Mouse (Mus musculus): ENCODE data around the gene Mdk. TPM values are rescaled to one million over a fixed set of nuclear protein-coding genes. Genes with fewer than 3 reads are reported as not detected.

Gene Mdk
- polyA plus RNA-seq, 1 experiment from 2014 or later = 128 TPM

DNA sequence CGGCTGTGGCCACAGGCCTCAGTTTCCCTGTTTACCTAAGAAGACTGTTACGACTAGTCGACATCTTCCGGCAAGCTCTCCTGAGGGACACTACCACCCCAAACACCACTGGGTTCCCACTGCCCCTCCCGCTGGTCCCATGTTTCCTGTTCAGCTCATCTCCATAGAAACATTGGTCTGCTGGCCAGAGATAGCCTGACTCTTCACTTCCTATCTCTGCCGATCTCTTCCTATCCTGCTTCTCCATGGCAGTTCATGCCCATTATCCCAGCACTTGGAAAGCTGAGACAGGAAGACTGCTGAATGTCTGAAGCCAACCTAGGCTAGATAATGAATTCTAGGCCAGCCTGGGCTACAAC is 16.0 kb upstream of the Mdk start:
- H3K9ac ChIP-seq (ENCODE audit: low read depth, low read length) = no peak overlapping the region

DNA sequence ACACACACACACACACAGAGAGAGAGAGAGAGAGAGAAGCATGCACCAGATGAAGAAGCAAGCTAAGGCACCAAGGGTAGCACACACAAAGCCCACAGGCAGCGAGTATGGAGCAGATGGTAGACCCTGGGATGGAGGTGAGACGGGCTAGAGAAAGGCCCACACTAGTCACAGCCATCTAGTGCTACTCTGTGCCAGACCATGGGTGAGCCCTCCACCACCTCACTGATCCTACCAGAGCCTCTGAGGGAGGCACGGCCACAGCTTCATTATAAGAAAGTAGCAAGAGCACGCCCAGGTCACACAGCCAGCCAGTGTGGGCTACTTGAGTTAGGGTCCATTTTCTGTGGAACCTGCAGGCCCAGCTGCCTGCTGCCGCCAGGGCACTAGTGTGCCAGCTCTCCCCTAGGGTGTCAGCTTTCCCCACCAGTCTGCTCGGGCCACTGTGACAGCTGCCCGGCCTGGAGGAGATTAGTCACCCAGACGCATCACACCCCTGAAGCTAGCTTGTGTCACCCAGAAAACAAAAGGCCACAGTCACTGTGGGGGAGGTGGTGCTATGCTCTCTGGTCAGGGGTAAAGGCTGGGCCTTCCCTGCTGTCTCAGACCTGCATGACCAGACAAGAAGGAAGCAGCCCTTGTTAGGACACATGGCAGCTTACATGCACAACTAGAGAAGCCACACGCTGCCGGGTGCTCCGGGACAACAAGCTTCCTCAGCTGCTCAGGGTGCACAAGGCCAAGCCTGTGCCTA is 15.5 kb upstream of the Mdk start:
- peaks cover 25% of the 10 kb centered on the region for H3K36me3 ChIP-seq (ENCODE audit: control insufficient read depth, insufficient read depth)
- peak overlapping the region; percentile 35 for H3K4me2 ChIP-seq (replicated peaks; ENCODE audit: low read depth)
- no peaks in the 10 kb centered on the region for H3K9me3 ChIP-seq (ENCODE audit: control insufficient read depth)
- no peak overlapping the region for H3K4me3 ChIP-seq (ENCODE audit: low read depth, low read length)
- ATAC-seq = peak; percentile 10; the same call in 1 of the 2 replicates
- H3K9ac ChIP-seq (ENCODE audit: low read depth, low read length) = no peak overlapping the region
- H3K4me1 ChIP-seq (replicated peaks; ENCODE audit: control insufficient read depth, insufficient read depth, low read length) = peaks cover 20% of the 10 kb centered on the region
- H3K27me3 ChIP-seq (replicated peaks; ENCODE audit: control insufficient read depth, insufficient read depth, low read length) = no peaks in the 10 kb centered on the region
- TF ChIP-seq CTCF (IDR thresholded peaks at IDR 0.05; ENCODE audit: low read depth) = no peak
- peak overlapping the region; percentile 15 for H3K27ac ChIP-seq (ENCODE audit: low read depth, low read length)
- 39% methylated on average over 11 of the region's 11 CpGs for WGBS

More for the DNA sequence above, 16.0 kb upstream of the Mdk start:
- H3K4me1 ChIP-seq (replicated peaks; ENCODE audit: control insufficient read depth, insufficient read depth, low read length) = peaks cover 20% of the 10 kb centered on the region
- no peaks in the 10 kb centered on the region for H3K27me3 ChIP-seq (replicated peaks; ENCODE audit: control insufficient read depth, insufficient read depth, low read length)
- H3K4me2 ChIP-seq (replicated peaks; ENCODE audit: low read depth) = peak overlapping the region; percentile 35
- no peak for ATAC-seq
- peaks cover 22% of the 10 kb centered on the region for H3K36me3 ChIP-seq (ENCODE audit: control insufficient read depth, insufficient read depth)
- H3K9me3 ChIP-seq (ENCODE audit: control insufficient read depth) = no peaks in the 10 kb centered on the region
- 47% methylated on average over 6 of the region's 6 CpGs for WGBS
- H3K27ac ChIP-seq (ENCODE audit: low read depth, low read length) = peak overlapping the region; percentile 15; the same call in 1 of the 2 replicates
- no peak overlapping the region for H3K4me3 ChIP-seq (ENCODE audit: low read depth, low read length)
- TF ChIP-seq CTCF (IDR thresholded peaks at IDR 0.05; ENCODE audit: low read depth) = no peak

DNA sequence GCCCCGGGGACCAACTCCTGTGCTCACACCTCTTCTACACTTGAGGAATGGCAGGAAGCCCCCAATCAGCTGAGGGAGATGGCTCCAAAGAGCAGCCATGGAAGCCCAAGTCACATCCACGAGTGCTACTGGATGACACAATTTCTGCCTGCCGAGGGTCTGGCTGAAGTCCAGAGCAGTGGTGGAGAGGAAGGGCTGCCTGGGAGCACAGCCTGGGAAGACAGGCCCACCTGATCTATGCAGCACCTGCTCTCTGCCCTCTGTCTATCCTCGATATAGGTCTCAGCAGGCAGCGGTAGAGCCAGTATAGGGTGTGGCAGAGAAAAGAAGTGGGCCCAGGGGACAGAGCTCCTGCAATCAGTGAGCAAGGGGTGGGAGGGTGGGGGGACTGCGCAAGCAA is 14.7 kb upstream of the Mdk start:
- H3K4me2 ChIP-seq (replicated peaks; ENCODE audit: low read depth) = no peak overlapping the region
- H3K36me3 ChIP-seq (ENCODE audit: control insufficient read depth, insufficient read depth) = peaks cover 33% of the 10 kb centered on the region
- no peak for TF ChIP-seq CTCF (IDR thresholded peaks at IDR 0.05; ENCODE audit: low read depth)
- H3K27me3 ChIP-seq (replicated peaks; ENCODE audit: control insufficient read depth, insufficient read depth, low read length) = no peaks in the 10 kb centered on the region
- H3K27ac ChIP-seq (ENCODE audit: low read depth, low read length) = no peak overlapping the region
- H3K4me3 ChIP-seq (ENCODE audit: low read depth, low read length) = no peak overlapping the region
- ATAC-seq = no peak
- peaks cover 20% of the 10 kb centered on the region for H3K4me1 ChIP-seq (replicated peaks; ENCODE audit: control insufficient read depth, insufficient read depth, low read length)
- WGBS = 24% methylated on average over 6 of the region's 6 CpGs
- H3K9me3 ChIP-seq (ENCODE audit: control insufficient read depth) = no peaks in the 10 kb centered on the region
- no peak overlapping the region for H3K9ac ChIP-seq (ENCODE audit: low read depth, low read length)

DNA sequence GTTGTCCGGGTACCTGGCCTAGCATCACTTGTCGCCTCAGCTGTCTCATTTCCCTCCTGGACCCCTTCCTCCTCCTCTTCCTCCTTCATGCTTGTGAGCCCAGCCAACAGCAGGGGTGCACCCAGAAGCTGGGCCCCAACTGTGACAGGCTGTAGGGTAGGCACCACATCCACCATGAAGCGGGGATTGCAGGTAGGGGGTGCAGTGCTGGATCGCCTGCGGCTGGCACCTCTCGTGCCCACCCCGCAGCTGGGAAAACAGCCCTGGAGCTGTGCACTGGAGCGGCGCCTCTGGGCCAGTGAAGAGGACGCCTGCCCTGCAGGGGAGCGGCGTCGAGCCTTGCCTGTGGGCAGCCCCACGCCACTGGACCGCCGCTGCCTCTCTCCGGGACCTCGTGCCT is 13.4 kb upstream of the Mdk start, which contains the start of gene Gm9821:
TSS of gene Gm9821 (plus strand) at position 221 of the 400 bp plus-strand sequence.
- whole genome bisulfite sequencing = 91% methylated on average over 18 of the region's 18 CpGs
- no peak within 1 kb of the TSS for H3K27ac ChIP-seq (ENCODE audit: low read depth, low read length)
- no peak within 1 kb of the TSS for H3K4me3 ChIP-seq (ENCODE audit: low read depth, low read length)
- H3K27me3 ChIP-seq (replicated peaks; ENCODE audit: control insufficient read depth, insufficient read depth, low read length) = no peaks in the 10 kb centered on the region
- TF ChIP-seq CTCF (IDR thresholded peaks at IDR 0.05; ENCODE audit: low read depth) = no peak
- H3K4me1 ChIP-seq (replicated peaks; ENCODE audit: control insufficient read depth, insufficient read depth, low read length) = peaks cover 17% of the 10 kb centered on the region
- peaks cover 43% of the 10 kb centered on the region for H3K36me3 ChIP-seq (ENCODE audit: control insufficient read depth, insufficient read depth)
- no peak within 1 kb of the TSS for H3K4me2 ChIP-seq (replicated peaks; ENCODE audit: low read depth)
- H3K9me3 ChIP-seq (ENCODE audit: control insufficient read depth) = no peaks in the 10 kb centered on the region
- no peak within 1 kb of the TSS for H3K9ac ChIP-seq (ENCODE audit: low read depth, low read length)
- ATAC-seq = no peak

DNA sequence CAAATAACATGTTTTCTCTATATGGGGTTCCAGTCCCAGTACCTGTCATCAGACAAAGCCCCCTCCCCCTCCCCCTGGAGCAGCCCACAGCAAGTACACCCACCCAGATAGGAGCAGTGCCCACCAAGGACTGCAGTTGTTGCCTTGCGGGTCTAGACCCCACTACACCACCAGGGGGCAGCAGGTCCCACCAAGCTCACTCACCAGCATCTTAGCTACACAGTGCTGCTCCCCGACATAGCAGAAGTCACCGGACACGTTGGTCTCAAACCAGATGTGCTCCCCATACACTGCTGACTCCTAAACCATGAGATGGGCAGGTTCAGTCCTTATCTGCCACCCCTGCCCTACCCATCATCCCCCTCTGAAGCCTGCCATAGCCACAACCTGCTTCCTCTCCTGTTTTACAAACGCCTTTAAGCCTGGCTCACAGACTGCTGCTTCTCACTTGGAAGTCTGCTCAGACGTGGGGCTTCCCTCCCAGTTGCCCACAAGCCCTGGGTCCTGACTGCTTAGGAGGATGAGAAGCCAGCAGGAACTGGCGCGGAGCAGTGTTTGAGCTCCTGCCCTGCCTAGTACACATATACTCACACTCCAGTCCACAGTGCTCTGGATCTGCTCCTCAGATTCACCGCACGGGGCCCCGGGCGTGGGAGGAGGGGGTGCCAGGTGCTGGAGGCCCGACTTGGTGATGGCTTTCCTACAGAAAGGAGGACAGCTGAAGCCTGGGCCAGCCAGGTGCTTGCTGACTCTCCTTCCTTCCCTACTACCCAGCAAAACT is 12.3 kb upstream of the Mdk start:
- no peaks in the 10 kb centered on the region for H3K9me3 ChIP-seq (ENCODE audit: control insufficient read depth)
- no peak overlapping the region for H3K9ac ChIP-seq (ENCODE audit: low read depth, low read length)
- no peak overlapping the region for H3K4me3 ChIP-seq (ENCODE audit: low read depth, low read length)
- peaks cover 54% of the 10 kb centered on the region for H3K36me3 ChIP-seq (ENCODE audit: control insufficient read depth, insufficient read depth)
- TF ChIP-seq CTCF (IDR thresholded peaks at IDR 0.05; ENCODE audit: low read depth) = peak; percentile 98
- H3K27ac ChIP-seq (ENCODE audit: low read depth, low read length) = no peak overlapping the region
- H3K27me3 ChIP-seq (replicated peaks; ENCODE audit: control insufficient read depth, insufficient read depth, low read length) = no peaks in the 10 kb centered on the region
- ATAC-seq = peak; percentile 44
- 39% methylated on average over 13 of the region's 13 CpGs for WGBS
- H3K4me2 ChIP-seq (replicated peaks; ENCODE audit: low read depth) = no peak overlapping the region
- H3K4me1 ChIP-seq (replicated peaks; ENCODE audit: control insufficient read depth, insufficient read depth, low read length) = peaks cover 10% of the 10 kb centered on the region

DNA sequence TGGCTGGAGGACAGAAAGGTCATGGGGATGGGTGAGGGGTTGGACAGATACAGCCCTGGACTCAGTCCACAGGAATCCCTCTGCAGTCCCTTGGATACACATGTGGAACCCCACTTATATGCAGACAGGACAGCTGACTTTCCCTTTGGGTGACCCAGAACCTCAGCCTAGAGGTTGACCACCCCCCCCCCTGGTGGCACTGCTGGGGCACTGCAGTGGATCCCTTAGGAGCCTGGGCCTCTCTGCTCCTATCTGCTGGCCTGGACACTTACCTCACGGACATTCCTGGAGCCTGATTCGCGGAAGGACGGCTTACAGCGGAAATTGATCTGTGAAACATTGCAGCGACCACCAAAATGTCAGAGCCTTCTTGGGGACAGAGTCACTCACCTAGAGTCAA is 10.3 kb upstream of the Mdk start:
- Histone ChIP-seq H3K36me3 (ENCODE audit: control insufficient read depth, insufficient read depth) (peaks cover 74% of the 10 kb centered on the region), H3K27me3 (replicated peaks; ENCODE audit: control insufficient read depth, insufficient read depth, low read length) (no peaks in the 10 kb centered on the region), H3K9ac (ENCODE audit: low read depth, low read length) (no peak overlapping the region), H3K4me2 (replicated peaks; ENCODE audit: low read depth) (no peak overlapping the region), H3K4me1 (replicated peaks; ENCODE audit: control insufficient read depth, insufficient read depth, low read length) (peaks cover 1% of the 10 kb centered on the region), H3K9me3 (ENCODE audit: control insufficient read depth) (no peaks in the 10 kb centered on the region), H3K27ac (ENCODE audit: low read depth, low read length) (no peak overlapping the region), H3K4me3 (ENCODE audit: low read depth, low read length) (no peak overlapping the region)
- ATAC-seq = no peak
- 55% methylated on average over 6 of the region's 6 CpGs for WGBS
- TF ChIP-seq CTCF (IDR thresholded peaks at IDR 0.05; ENCODE audit: low read depth) = peak; percentile 71

Data from intestine, postnatal 0 days (tissue).